Mouse (Mus musculus): ENCODE measurements around the gene Ccnt1. TPM values are rescaled to one million over a fixed set of nuclear protein-coding genes. Genes with fewer than 3 reads are reported as not detected.

Gene Ccnt1
- total and polyA plus RNA-seq, 3 experiments: 19.5 to 63.2 (median 44.0) TPM

DNA sequence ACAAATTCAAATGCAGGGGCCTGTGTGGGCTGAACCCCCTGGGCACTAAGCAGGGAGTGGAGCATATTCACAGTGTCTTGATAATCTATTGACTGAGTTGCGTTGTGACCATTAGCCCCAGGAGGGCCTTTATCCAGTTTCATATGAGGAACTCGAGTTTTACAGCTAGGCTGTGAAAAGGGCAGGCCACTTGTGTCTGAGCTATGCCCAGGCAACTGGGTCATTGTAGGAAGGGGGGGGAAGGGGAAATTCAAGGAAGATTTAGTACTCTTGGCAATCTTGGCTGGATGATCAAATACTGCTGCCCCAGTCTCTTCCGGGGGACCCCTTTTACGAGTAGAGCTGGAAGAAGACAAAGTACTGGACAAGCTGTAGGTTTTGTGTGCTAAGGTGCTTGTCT is 27.4 kb downstream of the Ccnt1 start:
- Histone ChIP-seq H3K27ac (ENCODE audit: control insufficient read depth, low read depth, low read length) (no peak overlapping the region), H3K4me1 (ENCODE audit: control insufficient read depth in 1 of 2, insufficient read depth in 2 of 2, low read length in 2 of 2) (peaks cover 0 to 11% of the 10 kb centered on the region in 2 experiments; a peak in 3 of 4 replicates), H3K4me3 (ENCODE audit: control insufficient read depth in 1 of 2, insufficient read depth in 1 of 2, low read depth in 2 of 2, low read length in 2 of 2) (no peak overlapping the region), H3K9me3 (replicated peaks; ENCODE audit: insufficient read depth, low read length) (no peaks in the 10 kb centered on the region), H3K36me3 (ENCODE audit: control insufficient read depth in 1 of 2, insufficient read depth in 2 of 2, low read length in 2 of 2) (peaks cover 3 to 80% of the 10 kb centered on the region in 2 experiments; a peak in 2 of 4 replicates), H3K27me3 (ENCODE audit: control insufficient read depth in 1 of 2, insufficient read depth in 2 of 2, low read length in 2 of 2) (no peaks in the 10 kb centered on the region), H3K9ac (ENCODE audit: control insufficient read depth, low read depth, low read length, poor library complexity, severe bottlenecking) (no peak overlapping the region), H3K79me2 (ENCODE audit: control insufficient read depth, insufficient read depth, low read length, poor library complexity) (peaks cover 2% of the 10 kb centered on the region)
- TF ChIP-seq KAT2A (conservative IDR thresholded peaks at IDR 0.05; ENCODE audit: low read depth, low read length): no peak
- no peak for TF ChIP-seq RAD21 (IDR thresholded peaks at IDR 0.05; ENCODE audit: low read depth, low read length)
- TF ChIP-seq GATA1 (IDR thresholded peaks at IDR 0.05; ENCODE audit: low read depth, low read length): no peak
- TF ChIP-seq POLR2AphosphoS2 (IDR thresholded peaks at IDR 0.05; ENCODE audit: low read length): 0 out of 2 replicates have a peak, but pooled peaks have one; percentile 30
- TF ChIP-seq NELFE (IDR thresholded peaks at IDR 0.05; ENCODE audit: low read depth, low read length): no peak
- no peak for DNase-seq (ENCODE audit: low read depth, low spot score)

DNA sequence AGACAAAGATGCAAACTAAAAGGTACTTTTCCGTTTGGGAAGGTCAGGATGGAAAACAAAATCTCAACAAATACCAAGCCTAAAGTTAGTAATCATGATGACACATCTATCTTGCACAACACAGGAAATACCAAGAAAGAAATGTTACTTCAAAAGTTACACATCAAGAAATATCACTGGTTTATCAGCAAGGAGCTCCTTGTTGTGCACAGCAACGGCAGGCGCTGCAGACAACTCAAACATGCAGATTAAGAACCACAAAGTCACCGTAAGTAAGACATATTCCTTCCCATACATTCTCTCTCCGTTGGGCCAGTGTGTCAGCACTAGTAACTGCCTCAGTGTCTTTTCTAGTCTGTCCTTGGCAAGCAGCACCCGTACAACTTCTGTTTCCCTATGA is 29.7 kb downstream of the Ccnt1 start:
- DNase-seq (ENCODE audit: low read depth, low spot score): peak; percentile 57
- Histone ChIP-seq H3K9me3 (replicated peaks; ENCODE audit: insufficient read depth, low read length) (no peaks in the 10 kb centered on the region), H3K79me2 (ENCODE audit: control insufficient read depth, insufficient read depth, low read length, poor library complexity) (no peaks in the 10 kb centered on the region; the same call in 1 of the 2 replicates), H3K27me3 (ENCODE audit: control insufficient read depth in 1 of 2, insufficient read depth in 2 of 2, low read length in 2 of 2) (no peaks in the 10 kb centered on the region), H3K36me3 (ENCODE audit: control insufficient read depth in 1 of 2, insufficient read depth in 2 of 2, low read length in 2 of 2) (peaks cover 3 to 63% of the 10 kb centered on the region in 2 experiments; a peak in 2 of 4 replicates), H3K9ac (ENCODE audit: control insufficient read depth, low read depth, low read length, poor library complexity, severe bottlenecking) (no peak overlapping the region), H3K4me3 (ENCODE audit: control insufficient read depth in 1 of 2, insufficient read depth in 1 of 2, low read depth in 2 of 2, low read length in 2 of 2) (no peak overlapping the region), H3K4me1 (ENCODE audit: control insufficient read depth in 1 of 2, insufficient read depth in 2 of 2, low read length in 2 of 2) (peaks cover 0 to 11% of the 10 kb centered on the region in 2 experiments; a peak in 3 of 4 replicates), H3K27ac (ENCODE audit: control insufficient read depth, low read depth, low read length) (no peak overlapping the region)
- TF ChIP-seq MEF2A (IDR thresholded peaks at IDR 0.05; ENCODE audit: extremely low read depth, insufficient replicate concordance, low read depth, low read length, poor library complexity, severe bottlenecking) (no peak), UBTF (IDR thresholded peaks at IDR 0.05; ENCODE audit: borderline replicate concordance, insufficient read depth, low read depth, low read length) (no peak), TBP (IDR thresholded peaks at IDR 0.05; ENCODE audit: low read depth, low read length) (peak; percentile 87), ZNF384 (IDR thresholded peaks at IDR 0.05; ENCODE audit: low read depth, low read length) (no peak), POLR2AphosphoS2 (IDR thresholded peaks at IDR 0.05; ENCODE audit: low read length) (no peak), MYC (IDR thresholded peaks at IDR 0.05; ENCODE audit: low read depth, low read length) (no peak), SIN3A (IDR thresholded peaks at IDR 0.05; ENCODE audit: low read length) (no peak), MXI1 (IDR thresholded peaks at IDR 0.05; ENCODE audit: low read depth, low read length) (no peak), GATA1 (IDR thresholded peaks at IDR 0.05; ENCODE audit: low read depth, low read length) (0 out of 2 replicates have a peak, but pooled peaks have one; percentile 30), MAFK (IDR thresholded peaks at IDR 0.05; ENCODE audit: borderline replicate concordance, low read depth, low read length) (no peak), CTCF (IDR thresholded peaks at IDR 0.05 in 2 of 3, conservative IDR thresholded peaks at IDR 0.05 in 1 of 3; ENCODE audit: control insufficient read depth in 1 of 3, insufficient read depth in 1 of 3, low read depth in 2 of 3, low read length in 3 of 3, poor library complexity in 1 of 3, severe bottlenecking in 1 of 3) (no peak), EP300 (IDR thresholded peaks at IDR 0.05; ENCODE audit: low read depth in 1 of 2, low read length in 2 of 2) (peak in 1 of 2 experiments; percentile 58; a peak in 2 of 4 replicates), ZMIZ1 (IDR thresholded peaks at IDR 0.05; ENCODE audit: low read depth, low read length) (no peak), MAZ (IDR thresholded peaks at IDR 0.05; ENCODE audit: low read depth, low read length) (no peak), POLR2AphosphoS5 (IDR thresholded peaks at IDR 0.05; ENCODE audit: borderline replicate concordance, low read depth, low read length) (no peak), SMC3 (IDR thresholded peaks at IDR 0.05; ENCODE audit: low read depth, low read length) (no peak), MYB (IDR thresholded peaks at IDR 0.05; ENCODE audit: low read depth, low read length) (no peak), RCOR1 (IDR thresholded peaks at IDR 0.05; ENCODE audit: low read depth, low read length) (no peak), CHD1 (IDR thresholded peaks at IDR 0.05; ENCODE audit: low read depth, low read length) (no peak), JUND (IDR thresholded peaks at IDR 0.05; ENCODE audit: low read depth, low read length) (no peak)
